Mouse (Mus musculus): ENCODE measurements around the gene Mrps31. TPM values are rescaled to one million over a fixed set of nuclear protein-coding genes. Genes with fewer than 3 reads are reported as not detected.

The Mrps31 gene
- polyA plus RNA-seq, 1 experiment = not detected

GRCm38 (mm10) chr8:22395256-22395655 lies 15.9 kb upstream of the Mrps31 start:
- no peaks in the 10 kb centered on the region for H3K4me1 ChIP-seq (ENCODE audit: control insufficient read depth, insufficient read depth, low read length)
- no peak overlapping the region for H3K4me3 ChIP-seq (ENCODE audit: insufficient read depth, low read depth, low read length)
- 95% methylated on average over 8 of the region's 8 CpGs for WGBS
- TF ChIP-seq CTCF (IDR thresholded peaks at IDR 0.05; ENCODE audit: insufficient read depth, low read depth, low read length) = no peak
- no peak overlapping the region for H3K27ac ChIP-seq (ENCODE audit: insufficient read depth, low read depth, low read length)

DNA sequence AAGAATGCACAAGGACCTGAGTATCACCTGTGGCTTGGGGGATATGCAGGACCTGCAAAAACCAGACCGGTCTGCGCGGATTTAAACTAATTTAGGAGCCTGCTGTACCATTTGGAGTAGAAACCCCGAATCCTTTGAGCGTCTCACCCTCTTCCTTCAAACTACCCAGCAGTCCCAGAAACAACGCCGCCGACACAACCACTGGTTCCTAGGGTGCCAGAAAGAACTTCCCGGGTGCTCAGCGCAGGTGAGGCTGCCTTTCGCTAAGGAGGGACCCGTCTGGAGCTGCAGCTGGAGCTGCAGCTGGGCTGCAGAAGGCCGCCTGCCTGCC lies 13.4 kb upstream of the Mrps31 start:
- Histone ChIP-seq H3K4me1 (ENCODE audit: control insufficient read depth, insufficient read depth, low read length) (no peaks in the 10 kb centered on the region), H3K4me3 (ENCODE audit: insufficient read depth, low read depth, low read length) (peak overlapping the region; percentile 69), H3K27ac (ENCODE audit: insufficient read depth, low read depth, low read length) (peak overlapping the region; percentile 35; the same call in 1 of the 2 replicates)
- WGBS = under 1% methylated on average over 13 of the region's 13 CpGs
- TF ChIP-seq POLR2A (IDR thresholded peaks at IDR 0.05; ENCODE audit: insufficient read depth, low read depth, low read length) = no peak
- no peak for TF ChIP-seq CTCF (IDR thresholded peaks at IDR 0.05; ENCODE audit: insufficient read depth, low read depth, low read length)

GRCm38 (mm10) chr8:22398142-22398951 lies 12.8 kb upstream of the Mrps31 start, which contains the start of gene Slc25a15:
Gene Slc25a15 (minus strand): TSS chr8:22398597.
- Histone ChIP-seq H3K27ac (ENCODE audit: insufficient read depth, low read depth, low read length) (peak within 1 kb of the TSS; percentile 35; the same call in 1 of the 2 replicates), H3K4me1 (ENCODE audit: control insufficient read depth, insufficient read depth, low read length) (no peaks in the 10 kb centered on the region), H3K4me3 (ENCODE audit: insufficient read depth, low read depth, low read length) (peak within 1 kb of the TSS; percentile 69)
- WGBS = under 1% methylated on average over 77 of the region's 77 CpGs
- TF ChIP-seq POLR2A (IDR thresholded peaks at IDR 0.05; ENCODE audit: insufficient read depth, low read depth, low read length) (peak; percentile 54), CTCF (IDR thresholded peaks at IDR 0.05; ENCODE audit: insufficient read depth, low read depth, low read length) (no peak)

GRCm38 (mm10) chr8:22399285-22399880 lies 11.8 kb upstream of the Mrps31 start:
- no peak for TF ChIP-seq POLR2A (IDR thresholded peaks at IDR 0.05; ENCODE audit: insufficient read depth, low read depth, low read length)
- no peak for TF ChIP-seq CTCF (IDR thresholded peaks at IDR 0.05; ENCODE audit: insufficient read depth, low read depth, low read length)
- Histone ChIP-seq H3K4me1 (ENCODE audit: control insufficient read depth, insufficient read depth, low read length) (no peaks in the 10 kb centered on the region), H3K4me3 (ENCODE audit: insufficient read depth, low read depth, low read length) (no peak overlapping the region), H3K27ac (ENCODE audit: insufficient read depth, low read depth, low read length) (no peak overlapping the region)
- 77% methylated on average over 8 of the region's 8 CpGs for WGBS

DNA sequence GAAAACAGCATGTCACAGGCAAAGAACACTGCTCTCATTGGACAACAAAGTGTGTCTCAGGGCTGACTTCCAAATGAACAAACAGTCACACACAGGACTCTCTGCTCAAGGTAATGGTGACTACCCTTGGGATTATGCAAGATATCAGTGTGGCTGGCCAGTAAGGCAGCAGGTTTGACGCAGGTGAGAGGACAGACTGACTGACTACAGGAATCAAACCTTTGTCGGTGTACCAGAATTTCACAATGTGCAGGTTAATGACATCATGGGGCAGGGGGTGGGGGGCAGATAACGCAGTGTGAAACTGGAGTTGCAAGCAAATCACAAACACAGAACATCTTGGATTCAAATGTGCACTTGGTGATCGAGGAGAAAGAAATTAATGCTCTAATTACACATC lies 10.6 kb upstream of the Mrps31 start:
- Histone ChIP-seq H3K27ac (ENCODE audit: insufficient read depth, low read depth, low read length) (no peak overlapping the region), H3K4me1 (ENCODE audit: control insufficient read depth, insufficient read depth, low read length) (no peaks in the 10 kb centered on the region), H3K4me3 (ENCODE audit: insufficient read depth, low read depth, low read length) (no peak overlapping the region)
- 85% methylated on average over 4 of the region's 4 CpGs for WGBS
- TF ChIP-seq CTCF (IDR thresholded peaks at IDR 0.05; ENCODE audit: insufficient read depth, low read depth, low read length) (no peak), POLR2A (IDR thresholded peaks at IDR 0.05; ENCODE audit: insufficient read depth, low read depth, low read length) (no peak)

GRCm38 (mm10) chr8:22403235-22403634 lies 7.9 kb upstream of the Mrps31 start:
- no peak for TF ChIP-seq POLR2A (IDR thresholded peaks at IDR 0.05; ENCODE audit: insufficient read depth, low read depth, low read length)
- TF ChIP-seq CTCF (IDR thresholded peaks at IDR 0.05; ENCODE audit: insufficient read depth, low read depth, low read length) = no peak
- WGBS = 94% methylated on average over 2 of the region's 2 CpGs
- Histone ChIP-seq H3K27ac (ENCODE audit: insufficient read depth, low read depth, low read length) (no peak overlapping the region), H3K4me1 (ENCODE audit: control insufficient read depth, insufficient read depth, low read length) (no peaks in the 10 kb centered on the region), H3K4me3 (ENCODE audit: insufficient read depth, low read depth, low read length) (no peak overlapping the region)

- WGBS = 77% methylated on average over 6 of the region's 6 CpGs
- Histone ChIP-seq H3K4me1 (ENCODE audit: control insufficient read depth, insufficient read depth, low read length) (no peaks in the 10 kb centered on the region), H3K4me3 (ENCODE audit: insufficient read depth, low read depth, low read length) (no peak overlapping the region), H3K27ac (ENCODE audit: insufficient read depth, low read depth, low read length) (no peak overlapping the region)
- TF ChIP-seq POLR2A (IDR thresholded peaks at IDR 0.05; ENCODE audit: insufficient read depth, low read depth, low read length) (no peak), CTCF (IDR thresholded peaks at IDR 0.05; ENCODE audit: insufficient read depth, low read depth, low read length) (no peak)
Observed at GRCm38 (mm10) chr8:22405733-22406132, 5.4 kb upstream of the Mrps31 start.

- H3K4me3 ChIP-seq (ENCODE audit: insufficient read depth, low read depth, low read length) = peak overlapping the region; percentile 67
- TF ChIP-seq CTCF (IDR thresholded peaks at IDR 0.05; ENCODE audit: insufficient read depth, low read depth, low read length) (no peak), POLR2A (IDR thresholded peaks at IDR 0.05; ENCODE audit: insufficient read depth, low read depth, low read length) (no peak)
- H3K4me1 ChIP-seq (ENCODE audit: control insufficient read depth, insufficient read depth, low read length) = peaks cover 2% of the 10 kb centered on the region; the same call in 1 of the 2 replicates
- WGBS = 14% methylated on average over 16 of the region's 16 CpGs
- peak overlapping the region; percentile 55; the same call in 1 of the 2 replicates for H3K27ac ChIP-seq (ENCODE audit: insufficient read depth, low read depth, low read length)
Observed at GRCm38 (mm10) chr8:22410688-22411281, 376 bp upstream of the Mrps31 start.

DNA sequence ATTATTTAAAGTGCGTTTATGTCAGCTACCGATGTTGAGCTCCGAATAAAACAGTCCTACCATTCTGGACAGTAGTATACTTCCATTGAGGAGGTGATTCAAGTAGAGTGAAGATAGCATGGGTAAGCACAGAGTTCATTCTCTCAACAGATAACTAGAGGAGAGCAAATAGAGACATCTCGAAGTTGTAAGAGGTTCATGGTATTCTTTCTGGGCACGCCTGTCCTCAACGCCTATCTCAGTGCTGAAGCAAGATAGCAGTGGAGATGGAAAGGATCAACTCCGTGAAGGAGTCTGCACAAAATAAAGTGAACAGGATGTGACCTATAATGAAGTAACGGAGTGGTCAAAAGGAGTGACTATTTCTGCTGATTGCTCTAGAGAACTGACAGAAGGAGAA lies 810 bp downstream of the Mrps31 start:
- H3K4me3 ChIP-seq (ENCODE audit: insufficient read depth, low read depth, low read length) = no peak overlapping the region
- peaks cover 2% of the 10 kb centered on the region; the same call in 1 of the 2 replicates for H3K4me1 ChIP-seq (ENCODE audit: control insufficient read depth, insufficient read depth, low read length)
- no peak for TF ChIP-seq CTCF (IDR thresholded peaks at IDR 0.05; ENCODE audit: insufficient read depth, low read depth, low read length)
- TF ChIP-seq POLR2A (IDR thresholded peaks at IDR 0.05; ENCODE audit: insufficient read depth, low read depth, low read length) = no peak
- no peak overlapping the region for H3K27ac ChIP-seq (ENCODE audit: insufficient read depth, low read depth, low read length)
- WGBS = 15% methylated on average over 8 of the region's 8 CpGs

Other genes starting within 250 kb of the Mrps31 start
- gene Nek3, start 244.9 kb upstream of the Mrps31 start, polyA plus RNA-seq (2012; ENCODE audit: insufficient read depth, insufficient read length, low replicate concordance, missing spikeins) = not detected in 2 replicates
- gene Ckap2, start 225.5 kb upstream of the Mrps31 start, polyA plus RNA-seq (2012; ENCODE audit: insufficient read depth, insufficient read length, low replicate concordance, missing spikeins) = not detected in 2 replicates
- not detected in 2 replicates for gene Vps36, start 218.6 kb upstream of the Mrps31 start, polyA plus RNA-seq (2012; ENCODE audit: insufficient read depth, insufficient read length, low replicate concordance, missing spikeins)
- not detected in 2 replicates for gene Thsd1, start 184.0 kb upstream of the Mrps31 start, polyA plus RNA-seq (2012; ENCODE audit: insufficient read depth, insufficient read length, low replicate concordance, missing spikeins)
- gene Tpte, start 127.9 kb upstream of the Mrps31 start, polyA plus RNA-seq (2012; ENCODE audit: insufficient read depth, insufficient read length, low replicate concordance, missing spikeins) = not detected in 2 replicates
- not detected in 2 replicates for gene Slc25a15, start 12.8 kb upstream of the Mrps31 start, polyA plus RNA-seq (2012; ENCODE audit: insufficient read depth, insufficient read length, low replicate concordance, missing spikeins)

Measured in olfactory bulb, adult 2 months (tissue).